Mouse (Mus musculus) cerebellum, adult 2 months (tissue): ENCODE measurements around the gene Bpi.

Source experiments
- CTCF ChIP-seq: fragments of 200-500 bp; IDR thresholded peaks from 2 replicates; pipeline ENCODE4 v1.5.1; 2011; ENCODE audit warnings: low read depth, mild to moderate bottlenecking, control low read depth, low read length, moderate library complexity, borderline replicate concordance; ENCODE audit not compliant: insufficient read depth
- POLR2A ChIP-seq: fragments of 200-500 bp; IDR thresholded peaks from 2 replicates; pipeline ENCODE4 v1.6.1; 2011; ENCODE audit warnings: low read length, control low read depth, borderline replicate concordance; ENCODE audit not compliant: insufficient read depth

- TF ChIP-seq CTCF (no peak), POLR2A (no peak)
Measured at GRCm38 (mm10) chr2:158219562-158219961, 38.3 kb upstream of the Bpi start.
